Mouse (Mus musculus): ENCODE measurements at regions not wholly inside any gene's neighbourhood (a gene's known extent, or its start where the extent isn't known, plus 50 kb on each side); places are given as distances from the start of the nearest gene placed in this dataset.

DNA sequence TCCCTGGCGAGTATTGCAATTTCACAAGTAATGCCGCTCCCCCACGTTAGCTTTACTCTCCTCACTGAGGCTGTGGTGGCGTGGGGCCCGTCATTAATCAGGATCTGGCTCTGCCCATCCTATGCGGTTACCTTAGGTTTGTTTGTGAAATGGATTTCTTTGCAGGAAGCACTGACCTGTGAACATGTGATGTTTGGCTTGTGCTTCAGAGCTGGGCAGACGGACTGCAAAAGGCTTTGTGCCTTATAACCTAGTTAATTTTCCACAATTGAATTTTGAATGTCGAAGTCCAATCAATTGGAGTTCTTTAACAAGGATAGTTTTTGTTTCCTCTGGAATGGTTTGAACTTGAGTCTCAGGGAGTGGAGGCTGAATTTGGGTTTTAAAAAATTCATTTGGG lies 94.1 kb upstream of the Gjb5 start:
- TF ChIP-seq CTCF (IDR thresholded peaks at IDR 0.05; ENCODE audit: extremely low read depth, insufficient read length, insufficient replicate concordance, low read depth, low read length) (no peak), POLR2A (IDR thresholded peaks at IDR 0.05; ENCODE audit: low read depth, low read length) (no peak)

Data from small intestine, adult 2 months (tissue).